Mouse (Mus musculus): ENCODE data around the gene Ly6g6c. TPM values are rescaled to one million over a fixed set of nuclear protein-coding genes. Genes with fewer than 3 reads are reported as not detected.
A peak's percentile ranks its signal among the peaks of the same experiment; 100 is the strongest.

Ly6g6c gene
- polyA plus RNA-seq, 1 experiment from 2014 or later, result not detected

DNA sequence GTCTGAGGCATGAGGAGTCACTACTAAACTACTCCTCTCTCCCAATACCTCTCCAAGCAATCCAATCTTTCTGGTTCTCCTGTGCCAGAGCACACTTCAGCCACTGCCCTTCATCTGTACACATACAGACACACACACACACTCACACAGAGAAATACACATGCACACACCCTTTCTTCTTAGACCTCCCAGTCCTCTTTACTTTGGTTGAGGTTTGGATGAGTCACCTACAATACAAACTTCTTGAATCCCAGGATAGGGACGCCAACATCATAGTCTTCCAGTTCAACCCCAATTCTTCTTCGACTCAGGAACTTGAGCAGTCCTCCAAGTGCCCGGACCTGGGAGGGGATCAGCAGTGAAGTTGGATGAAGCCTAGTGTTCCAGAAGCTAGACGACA, 21.4 kb upstream of the Ly6g6c start:
- 87% methylated on average over 4 of the region's 4 CpGs for WGBS
- H3K4me2 ChIP-seq (ENCODE audit: low read length), result no peak overlapping the region
- no peak overlapping the region for H3K27ac ChIP-seq (ENCODE audit: low read depth, low read length)
- no peaks in the 10 kb centered on the region for H3K36me3 ChIP-seq (ENCODE audit: control insufficient read depth, insufficient read depth, low read length)
- peaks cover 7% of the 10 kb centered on the region; the same call in 1 of the 2 replicates for H3K4me1 ChIP-seq (ENCODE audit: control insufficient read depth, insufficient read depth, low read length)
- H3K9me3 ChIP-seq (replicated peaks; ENCODE audit: control insufficient read depth, low read length), result no peaks in the 10 kb centered on the region
- no peak overlapping the region for H3K9ac ChIP-seq (ENCODE audit: low read length)
- DNase-seq (ENCODE audit: low spot score), result no peak
- H3K4me3 ChIP-seq (ENCODE audit: low read depth, low read length), result no peak overlapping the region
- no peaks in the 10 kb centered on the region for H3K27me3 ChIP-seq (replicated peaks; ENCODE audit: control insufficient read depth, insufficient read depth, low read length)
- ATAC-seq, result no peak

DNA sequence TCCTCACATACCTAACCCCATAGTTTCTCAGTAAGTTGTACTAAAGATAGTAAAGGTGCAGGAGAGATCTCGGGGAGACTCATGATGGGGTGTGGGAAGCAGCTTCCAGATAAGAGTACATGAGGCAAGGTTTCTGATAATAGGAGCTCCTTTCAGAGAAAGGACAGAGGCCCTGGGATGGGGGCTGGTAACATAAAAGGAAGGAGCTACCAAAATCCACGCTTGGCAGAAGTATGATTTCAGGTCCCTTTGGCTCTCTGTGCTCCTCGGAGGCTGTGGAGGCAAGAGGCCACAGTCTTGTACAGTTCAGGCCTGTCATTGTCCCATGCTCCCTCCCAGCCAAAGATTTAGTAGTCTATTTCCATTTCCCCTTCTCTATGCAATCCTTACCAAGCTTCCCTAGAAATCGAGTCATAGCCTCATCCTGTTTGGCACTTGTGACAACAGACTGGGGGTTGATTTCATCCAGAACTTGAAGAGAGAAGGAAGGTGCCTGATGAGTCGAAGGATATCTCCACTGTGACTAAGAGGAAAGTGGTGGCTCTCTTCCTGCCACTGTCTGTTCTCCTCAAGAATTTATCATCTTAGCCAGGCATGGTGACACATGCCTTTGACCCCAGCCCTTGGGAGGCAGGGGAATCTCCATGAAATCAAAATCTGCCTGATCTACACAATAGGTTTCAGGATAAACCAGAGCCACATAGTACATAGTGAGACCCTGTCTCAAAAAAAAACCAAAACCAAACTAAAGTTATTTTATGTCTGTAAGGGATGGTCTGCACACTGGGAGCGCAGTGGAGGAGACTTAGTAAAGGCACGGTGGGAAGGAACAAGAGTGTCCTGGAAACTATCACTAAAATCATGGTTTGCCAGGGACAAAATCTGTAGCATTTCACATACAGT, 20.0 kb upstream of the Ly6g6c start:
- no peaks in the 10 kb centered on the region for H3K9me3 ChIP-seq (replicated peaks; ENCODE audit: control insufficient read depth, low read length)
- H3K4me1 ChIP-seq (ENCODE audit: control insufficient read depth, insufficient read depth, low read length), result peaks cover 12% of the 10 kb centered on the region; the same call in 1 of the 2 replicates
- 92% methylated on average over 7 of the region's 7 CpGs for WGBS
- H3K36me3 ChIP-seq (ENCODE audit: control insufficient read depth, insufficient read depth, low read length), result no peaks in the 10 kb centered on the region
- peak overlapping the region; percentile 52 for H3K4me3 ChIP-seq (ENCODE audit: low read depth, low read length)
- no peak overlapping the region for H3K9ac ChIP-seq (ENCODE audit: low read length)
- no peaks in the 10 kb centered on the region for H3K27me3 ChIP-seq (replicated peaks; ENCODE audit: control insufficient read depth, insufficient read depth, low read length)
- no peak for ATAC-seq
- no peak for DNase-seq (ENCODE audit: low spot score)
- H3K27ac ChIP-seq (ENCODE audit: low read depth, low read length), result no peak overlapping the region
- peak overlapping the region; percentile 98 for H3K4me2 ChIP-seq (ENCODE audit: low read length)

DNA sequence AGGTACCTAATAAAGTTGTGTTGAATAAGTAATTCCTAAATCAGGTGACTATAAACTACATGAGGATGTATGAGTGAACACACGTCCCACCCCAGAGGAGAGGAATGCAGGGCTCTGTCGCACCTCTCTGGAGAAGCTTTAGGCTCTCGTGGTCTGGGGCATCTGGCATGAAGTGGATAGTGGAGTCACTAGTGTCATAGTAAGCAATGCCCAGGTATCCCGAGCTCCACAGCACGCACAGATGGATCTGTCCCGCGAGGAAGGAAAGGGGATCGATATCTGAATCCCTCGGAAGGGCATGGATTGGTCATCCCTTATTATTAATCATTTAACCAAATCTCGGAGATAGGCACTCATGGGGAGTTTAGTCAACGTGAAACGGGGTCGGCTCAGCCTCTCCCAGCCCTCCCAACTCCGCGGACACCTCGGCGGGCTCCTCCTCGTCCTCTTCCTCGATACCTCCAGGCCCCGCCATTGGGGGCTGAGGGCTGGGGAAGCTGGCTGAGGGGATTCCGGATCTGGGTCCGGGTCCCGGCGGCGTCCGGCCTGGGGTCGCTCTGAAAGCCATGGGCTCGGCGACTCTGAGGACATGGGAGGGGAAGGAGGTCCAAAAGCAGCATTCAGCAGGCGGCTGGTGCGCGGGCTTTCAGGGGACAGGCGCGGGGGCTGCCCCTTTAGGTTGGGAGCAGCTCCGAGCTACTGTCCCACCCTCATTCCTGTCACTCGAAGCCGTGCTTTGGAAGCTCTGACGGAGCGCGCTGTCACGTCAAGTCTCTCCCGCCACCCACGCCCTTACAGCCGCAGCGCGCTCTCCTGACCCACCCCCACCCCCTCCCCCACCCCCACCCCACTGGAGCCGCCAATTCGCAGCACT, 19.1 kb upstream of the Ly6g6c start:
- Histone ChIP-seq H3K4me3 (ENCODE audit: low read depth, low read length) (peak overlapping the region; percentile 52), H3K27ac (ENCODE audit: low read depth, low read length) (peak overlapping the region; percentile 73; the same call in 1 of the 2 replicates), H3K9ac (ENCODE audit: low read length) (peak overlapping the region; percentile 79), H3K36me3 (ENCODE audit: control insufficient read depth, insufficient read depth, low read length) (no peaks in the 10 kb centered on the region), H3K9me3 (replicated peaks; ENCODE audit: control insufficient read depth, low read length) (no peaks in the 10 kb centered on the region), H3K4me2 (ENCODE audit: low read length) (peak overlapping the region; percentile 98), H3K27me3 (replicated peaks; ENCODE audit: control insufficient read depth, insufficient read depth, low read length) (no peaks in the 10 kb centered on the region), H3K4me1 (ENCODE audit: control insufficient read depth, insufficient read depth, low read length) (peaks cover 12% of the 10 kb centered on the region; the same call in 1 of the 2 replicates)
- DNase-seq (ENCODE audit: low spot score), result no peak
- 5% methylated on average over 46 of the region's 48 CpGs for WGBS
- peak; percentile 14 for ATAC-seq

DNA sequence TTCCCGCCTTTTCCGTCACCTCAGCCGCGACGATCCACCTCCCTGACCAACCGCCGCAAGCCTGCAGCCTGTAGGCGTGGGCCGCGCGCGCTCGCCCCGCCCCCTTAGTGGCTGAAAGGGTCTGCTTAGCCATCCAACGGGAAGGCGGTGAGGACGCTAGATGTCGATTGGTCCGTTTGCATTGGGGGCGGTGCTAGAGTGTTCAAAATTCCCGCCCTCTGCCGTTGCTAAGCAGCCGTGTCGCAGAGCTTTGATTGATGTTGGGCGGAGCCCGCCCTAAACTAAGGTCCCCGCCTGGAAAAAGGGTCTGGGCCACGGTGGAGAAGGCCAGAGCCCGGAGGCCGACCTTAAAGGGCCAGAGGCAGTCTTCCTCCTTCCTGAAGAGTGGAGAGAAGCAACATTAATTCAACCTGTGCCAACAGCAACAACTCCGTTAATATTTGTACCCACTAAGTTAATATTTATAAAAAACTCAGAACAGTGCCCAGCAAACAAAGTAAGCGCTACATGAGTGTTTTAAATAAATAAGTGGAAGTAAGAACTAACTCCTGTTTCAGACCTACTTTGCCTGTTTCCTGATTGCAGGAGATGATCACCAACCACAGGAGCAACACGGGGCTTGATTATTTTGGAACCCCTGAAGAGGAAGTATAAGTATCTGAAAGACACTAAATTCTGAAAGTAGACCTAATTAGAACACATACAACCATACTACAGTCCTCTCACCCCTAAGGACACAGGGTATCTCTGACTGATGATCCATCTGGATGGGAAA, 18.3 kb upstream of the Ly6g6c start, which contains the start of gene Msh5:
TSS of gene Msh5 (minus strand) at position 65 of the 775 bp plus-strand sequence.
- WGBS, result 3% methylated on average over 33 of the region's 33 CpGs
- H3K9me3 ChIP-seq (replicated peaks; ENCODE audit: control insufficient read depth, low read length), result no peaks in the 10 kb centered on the region
- peak; percentile 98 for ATAC-seq

DNA sequence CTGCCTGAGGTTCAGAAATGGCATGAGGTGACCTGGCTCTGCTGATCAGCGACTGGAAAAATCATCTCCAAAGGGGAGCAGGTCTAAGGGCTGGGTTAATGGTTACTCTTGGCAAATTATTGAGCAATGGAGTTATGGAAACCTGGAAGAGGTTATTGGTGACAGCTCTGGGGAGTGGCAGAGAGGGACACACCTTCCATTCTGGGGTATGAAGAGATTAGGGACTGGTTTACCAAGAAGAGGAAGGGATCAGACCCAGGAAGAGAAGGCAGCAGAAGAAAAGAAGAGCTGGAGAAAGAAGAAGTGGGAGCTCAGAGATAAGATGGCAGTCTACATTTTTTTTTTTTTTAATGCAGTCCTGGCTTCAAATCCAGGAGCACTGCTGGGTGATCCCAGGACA, 17.5 kb upstream of the Ly6g6c start:
- H3K9ac ChIP-seq (ENCODE audit: low read length), result no peak overlapping the region
- no peak overlapping the region for H3K27ac ChIP-seq (ENCODE audit: low read depth, low read length)
- peaks cover 6% of the 10 kb centered on the region; the same call in 1 of the 2 replicates for H3K36me3 ChIP-seq (ENCODE audit: control insufficient read depth, insufficient read depth, low read length)
- ATAC-seq (no peak), DNase-seq (ENCODE audit: low spot score) (no peak)
- no peaks in the 10 kb centered on the region for H3K27me3 ChIP-seq (replicated peaks; ENCODE audit: control insufficient read depth, insufficient read depth, low read length)
- H3K4me2 ChIP-seq (ENCODE audit: low read length), result no peak overlapping the region
- no peaks in the 10 kb centered on the region for H3K9me3 ChIP-seq (replicated peaks; ENCODE audit: control insufficient read depth, low read length)
- WGBS, result 58% methylated on average over 1 of the region's 1 CpGs
- H3K4me1 ChIP-seq (ENCODE audit: control insufficient read depth, insufficient read depth, low read length), result peaks cover 24% of the 10 kb centered on the region
- H3K4me3 ChIP-seq (ENCODE audit: low read depth, low read length), result no peak overlapping the region

More for the DNA sequence above, 18.3 kb upstream of the Ly6g6c start, which contains the start of gene Msh5:
- Histone ChIP-seq H3K4me2 (ENCODE audit: low read length) (peak within 1 kb of the TSS; percentile 98), H3K4me1 (ENCODE audit: control insufficient read depth, insufficient read depth, low read length) (peaks cover 19% of the 10 kb centered on the region), H3K9ac (ENCODE audit: low read length) (peak within 1 kb of the TSS; percentile 79), H3K27me3 (replicated peaks; ENCODE audit: control insufficient read depth, insufficient read depth, low read length) (no peaks in the 10 kb centered on the region), H3K4me3 (ENCODE audit: low read depth, low read length) (peak within 1 kb of the TSS; percentile 52), H3K27ac (ENCODE audit: low read depth, low read length) (peak within 1 kb of the TSS; percentile 73; the same call in 1 of the 2 replicates), H3K36me3 (ENCODE audit: control insufficient read depth, insufficient read depth, low read length) (no peaks in the 10 kb centered on the region)
- peak; percentile 99 for DNase-seq (ENCODE audit: low spot score)

DNA sequence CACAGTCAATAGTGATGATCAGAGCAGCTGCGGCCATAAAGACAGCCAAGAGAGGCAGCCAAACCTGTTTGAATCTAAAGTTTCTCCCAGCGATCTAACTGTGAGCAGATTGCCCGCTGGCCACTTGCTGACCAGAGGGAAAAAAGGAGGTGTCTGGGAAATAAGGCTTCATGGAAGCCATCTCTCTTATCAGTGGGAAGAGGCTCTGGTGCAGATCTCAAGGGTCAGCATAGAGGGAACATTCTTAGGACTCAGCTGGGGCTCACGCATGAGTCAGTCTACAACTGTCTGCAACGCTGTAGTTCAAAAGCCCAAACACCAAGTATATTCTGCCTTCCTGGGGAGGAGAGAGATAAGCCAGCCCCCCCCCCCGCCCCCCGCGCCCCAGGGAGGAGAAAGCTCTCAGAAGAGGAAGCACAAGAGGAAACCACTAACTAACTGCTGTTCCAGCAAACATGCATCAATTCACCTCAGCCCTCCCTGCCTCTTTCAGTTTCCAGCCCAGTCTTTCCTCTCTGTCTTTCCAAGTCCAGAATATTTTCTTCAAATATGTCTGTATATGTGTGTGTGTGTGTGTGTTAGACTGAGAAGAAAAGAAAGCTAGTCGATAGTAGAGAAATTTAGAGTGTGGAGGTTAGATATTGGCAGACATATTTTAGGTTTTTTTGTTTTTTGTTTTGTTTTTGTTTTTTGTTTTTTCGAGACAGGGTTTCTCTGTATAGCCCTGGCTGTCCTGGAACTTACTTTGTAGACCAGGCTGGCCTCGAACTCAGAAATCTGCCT, 16.8 kb upstream of the Ly6g6c start:
- DNase-seq (ENCODE audit: low spot score), result no peak
- H3K27ac ChIP-seq (ENCODE audit: low read depth, low read length), result no peak overlapping the region
- ATAC-seq, result no peak

DNA sequence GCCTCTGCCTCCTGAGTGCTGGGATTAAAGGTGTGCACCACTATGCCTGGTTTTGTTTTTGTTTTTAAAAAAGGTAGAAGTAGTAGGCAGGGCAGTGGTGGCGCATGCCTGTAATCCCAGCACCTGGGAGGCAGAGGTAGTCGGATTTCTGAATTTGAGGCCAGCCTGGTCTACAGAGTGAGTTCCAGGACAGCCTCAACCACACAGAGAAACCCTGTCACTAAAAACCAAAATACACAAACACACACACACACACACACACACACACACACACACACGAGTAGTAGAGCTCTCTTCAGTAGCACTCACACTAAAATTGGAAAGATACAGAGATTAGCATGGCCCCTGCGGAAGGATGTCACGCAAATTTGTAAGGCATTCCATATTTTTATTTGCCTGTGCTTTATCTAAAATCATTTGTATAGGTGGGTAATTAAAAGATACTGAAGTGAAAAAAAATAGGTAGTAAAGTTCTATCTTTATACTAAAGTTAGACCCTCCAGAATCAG, 16.2 kb upstream of the Ly6g6c start:
- Histone ChIP-seq H3K4me3 (ENCODE audit: low read depth, low read length) (no peak overlapping the region), H3K27me3 (replicated peaks; ENCODE audit: control insufficient read depth, insufficient read depth, low read length) (no peaks in the 10 kb centered on the region), H3K9ac (ENCODE audit: low read length) (no peak overlapping the region), H3K9me3 (replicated peaks; ENCODE audit: control insufficient read depth, low read length) (no peaks in the 10 kb centered on the region), H3K27ac (ENCODE audit: low read depth, low read length) (peak overlapping the region; percentile 86; the same call in 1 of the 2 replicates), H3K4me1 (ENCODE audit: control insufficient read depth, insufficient read depth, low read length) (peaks cover 24% of the 10 kb centered on the region), H3K4me2 (ENCODE audit: low read length) (no peak overlapping the region), H3K36me3 (ENCODE audit: control insufficient read depth, insufficient read depth, low read length) (peaks cover 14% of the 10 kb centered on the region)
- DNase-seq (ENCODE audit: low spot score) (no peak), ATAC-seq (no peak)
- WGBS, result 76% methylated on average over 5 of the region's 5 CpGs

More for the DNA sequence above, 16.8 kb upstream of the Ly6g6c start:
- Histone ChIP-seq H3K4me1 (ENCODE audit: control insufficient read depth, insufficient read depth, low read length) (peaks cover 24% of the 10 kb centered on the region), H3K9ac (ENCODE audit: low read length) (no peak overlapping the region), H3K36me3 (ENCODE audit: control insufficient read depth, insufficient read depth, low read length) (peaks cover 10% of the 10 kb centered on the region; the same call in 1 of the 2 replicates), H3K4me3 (ENCODE audit: low read depth, low read length) (no peak overlapping the region), H3K9me3 (replicated peaks; ENCODE audit: control insufficient read depth, low read length) (no peaks in the 10 kb centered on the region), H3K4me2 (ENCODE audit: low read length) (no peak overlapping the region), H3K27me3 (replicated peaks; ENCODE audit: control insufficient read depth, insufficient read depth, low read length) (no peaks in the 10 kb centered on the region)
- WGBS, result 59% methylated on average over 11 of the region's 11 CpGs

Measured in forebrain, embryonic 14.5 days (tissue).